Comparison of ENCODE assay signal across 8 mouse cellular contexts in genomic region chr4:153975292-153975662, GRCm38 (mm10). TPM values are rescaled to one million over a fixed set of nuclear protein-coding genes. Genes with fewer than 3 reads are reported as not detected.
DNase-seq lines count a peak whose midpoint lies in the region; ATAC-seq lines count a peak whose summit lies in the region.

No protein-coding gene starts in this region.

- H3K27ac ChIP-seq in kidney, embryonic 15.5 days = peak overlapping the region; percentile 39; the same call in 1 of the 2 replicates
- H3K27ac ChIP-seq in hindbrain, embryonic 11.5 days (ENCODE audit: low read depth, low read length) = peak overlapping the region; percentile 76

- peaks cover 23% of the 10 kb centered on the region for H3K4me1 ChIP-seq in kidney, embryonic 15.5 days
- no peaks in the 10 kb centered on the region; the same call in 1 of the 2 replicates for H3K4me1 ChIP-seq in hindbrain, embryonic 11.5 days (replicated peaks; ENCODE audit: control insufficient read depth, insufficient read depth, low read length)
- H3K4me1 ChIP-seq in megakaryocyte, embryonic 14.5 days = peaks cover 54% of the 10 kb centered on the region

- peak; percentile 76 for ATAC-seq in kidney, embryonic 15.5 days (replicated peaks; ENCODE audit: low FRiP score)
- peak; percentile 30 for ATAC-seq in activated CD4-positive, CD25-positive, alpha-beta regulatory T cell, adult 4 months
- peak; percentile 80 for ATAC-seq in hindbrain, embryonic 11.5 days (ENCODE audit: low FRiP score)

- DNase-seq in kidney, postnatal 10 days = no peak
- no peak for DNase-seq in hindbrain, embryonic 11.5 days (ENCODE audit: low spot score)
- DNase-seq in gastrocnemius, postnatal 25 days = no peak
- no peak for DNase-seq in urinary bladder, adult 2 months (ENCODE audit: low spot score)
- no peak for DNase-seq in thymus, postnatal 25 days

- peak overlapping the region; percentile 78 for H3K4me3 ChIP-seq in kidney, embryonic 15.5 days (replicated peaks)
- H3K4me3 ChIP-seq in hindbrain, embryonic 11.5 days (ENCODE audit: low read depth, low read length) = peak overlapping the region; percentile 90
- peak overlapping the region; percentile 100 for H3K4me3 ChIP-seq in megakaryocyte, embryonic 14.5 days (replicated peaks)

- peaks cover 34% of the 10 kb centered on the region for H3K36me3 ChIP-seq in kidney, embryonic 15.5 days
- no peaks in the 10 kb centered on the region for H3K36me3 ChIP-seq in hindbrain, embryonic 11.5 days (ENCODE audit: control insufficient read depth, insufficient read depth, low read length)
- H3K36me3 ChIP-seq in megakaryocyte, embryonic 14.5 days (replicated peaks; ENCODE audit: low read length) = peaks cover 49% of the 10 kb centered on the region

- H3K4me2 ChIP-seq in kidney, embryonic 15.5 days = peak overlapping the region; percentile 95
- peak overlapping the region; percentile 59 for H3K4me2 ChIP-seq in hindbrain, embryonic 11.5 days (replicated peaks; ENCODE audit: low read depth, low read length)

- WGBS in kidney, embryonic 15.5 days = under 1% methylated on average over 33 of the region's 33 CpGs
- under 1% methylated on average over 33 of the region's 33 CpGs for WGBS in hindbrain, embryonic 11.5 days

- H3K27me3 ChIP-seq in kidney, embryonic 15.5 days = no peaks in the 10 kb centered on the region
- no peaks in the 10 kb centered on the region for H3K27me3 ChIP-seq in hindbrain, embryonic 11.5 days (ENCODE audit: control insufficient read depth, insufficient read depth, low read length)
- H3K27me3 ChIP-seq in megakaryocyte, embryonic 14.5 days (replicated peaks) = no peaks in the 10 kb centered on the region

- peak overlapping the region; percentile 81 for H3K9ac ChIP-seq in kidney, embryonic 15.5 days
- peak overlapping the region; percentile 90 for H3K9ac ChIP-seq in hindbrain, embryonic 11.5 days (ENCODE audit: low read depth, low read length)

- no peaks in the 10 kb centered on the region for H3K9me3 ChIP-seq in kidney, embryonic 15.5 days (replicated peaks)
- H3K9me3 ChIP-seq in hindbrain, embryonic 11.5 days (ENCODE audit: control insufficient read depth, low read length) = no peaks in the 10 kb centered on the region
- H3K9me3 ChIP-seq in megakaryocyte, embryonic 14.5 days = no peaks in the 10 kb centered on the region

RNA-seq across cellular contexts. Expression of gene Cep104, which starts 0.3 kb away (rescaled TPM):
- polyA plus RNA-seq in kidney, embryonic 15.5 days (2015; fragmentation: Nextera tagmentation; extraction: Ambion mirVana) = 15.8 and 16.7 TPM in 2 replicates
- polyA plus RNA-seq in activated CD4-positive, CD25-positive, alpha-beta regulatory T cell, adult 4 months (2017; shearing (Covaris generic)) = 1 to 10 TPM; 2.7 to 3.8 TPM
- 16.8 and 19.7 TPM in 2 replicates for polyA plus RNA-seq in hindbrain, embryonic 11.5 days (2014; fragmentation: Nextera tagmentation; extraction: Ambion mirVana)
- polyA plus RNA-seq in megakaryocyte, embryonic 14.5 days (2012; ENCODE audit: insufficient read depth, low replicate concordance) = 3.8 and 7.3 TPM in 2 replicates
- 10 to 100 TPM; 20.0 to 21.9 TPM for total RNA-seq in gastrocnemius, postnatal 25 days (2021)
- 9.9 and 14.0 TPM in 2 replicates for polyA plus RNA-seq in urinary bladder, adult 2 months (2012; rRNA removed)

RNA-seq across cellular contexts. Expression of gene Dffb, which starts 0.4 kb away (rescaled TPM):
- 12.6 and 13.8 TPM in 2 replicates for polyA plus RNA-seq in kidney, embryonic 15.5 days (2015; fragmentation: Nextera tagmentation; extraction: Ambion mirVana)
- 10 to 100 TPM in 1 of 2 experiments, 1 to 10 TPM in 1; 9.5 to 16.9 TPM for polyA plus RNA-seq in activated CD4-positive, CD25-positive, alpha-beta regulatory T cell, adult 4 months (2017; shearing (Covaris generic))
- polyA plus RNA-seq in hindbrain, embryonic 11.5 days (2014; fragmentation: Nextera tagmentation; extraction: Ambion mirVana) = 10.7 and 11.4 TPM in 2 replicates
- 2.5 and 5.4 TPM in 2 replicates for polyA plus RNA-seq in megakaryocyte, embryonic 14.5 days (2012; ENCODE audit: insufficient read depth, low replicate concordance)
- 1 to 10 TPM; 2.2 to 2.7 TPM for total RNA-seq in gastrocnemius, postnatal 25 days (2021)
- 10.5 and 14.1 TPM in 2 replicates for polyA plus RNA-seq in urinary bladder, adult 2 months (2012; rRNA removed)

RNA-seq across cellular contexts. Expression of gene A430005L14Rik, which starts 18.2 kb away (rescaled TPM):
- 88.3 and 98.0 TPM in 2 replicates for polyA plus RNA-seq in kidney, embryonic 15.5 days (2015; fragmentation: Nextera tagmentation; extraction: Ambion mirVana)
- 100 to 1,000 TPM in 1 of 2 experiments, 10 to 100 TPM in 1; 89.3 to 113 TPM for polyA plus RNA-seq in activated CD4-positive, CD25-positive, alpha-beta regulatory T cell, adult 4 months (2017; shearing (Covaris generic))
- polyA plus RNA-seq in hindbrain, embryonic 11.5 days (2014; fragmentation: Nextera tagmentation; extraction: Ambion mirVana) = 112 and 115 TPM in 2 replicates
- 79.5 and 127 TPM in 2 replicates for polyA plus RNA-seq in megakaryocyte, embryonic 14.5 days (2012; ENCODE audit: insufficient read depth, low replicate concordance)
- 10 to 100 TPM; 13.6 to 14.7 TPM for total RNA-seq in gastrocnemius, postnatal 25 days (2021)
- polyA plus RNA-seq in urinary bladder, adult 2 months (2012; rRNA removed) = 31.4 and 40.4 TPM in 2 replicates

RNA-seq across cellular contexts. Expression of gene Lrrc47, which starts 36.3 kb away (rescaled TPM):
- polyA plus RNA-seq in kidney, embryonic 15.5 days (2015; fragmentation: Nextera tagmentation; extraction: Ambion mirVana) = 21.9 and 23.0 TPM in 2 replicates
- polyA plus RNA-seq in activated CD4-positive, CD25-positive, alpha-beta regulatory T cell, adult 4 months (2017; shearing (Covaris generic)) = 1 to 10 TPM; 4.7 to 5.2 TPM
- 11.8 and 14.2 TPM in 2 replicates for polyA plus RNA-seq in hindbrain, embryonic 11.5 days (2014; fragmentation: Nextera tagmentation; extraction: Ambion mirVana)
- polyA plus RNA-seq in megakaryocyte, embryonic 14.5 days (2012; ENCODE audit: insufficient read depth, low replicate concordance) = 84.5 and 98.9 TPM in 2 replicates
- total RNA-seq in gastrocnemius, postnatal 25 days (2021) = 10 to 100 TPM; 19.6 to 21.4 TPM
- 26.7 and 28.7 TPM in 2 replicates for polyA plus RNA-seq in urinary bladder, adult 2 months (2012; rRNA removed)

RNA-seq across cellular contexts. Expression of gene Smim1, which starts 50.8 kb away (rescaled TPM):
- polyA plus RNA-seq in kidney, embryonic 15.5 days (2015; fragmentation: Nextera tagmentation; extraction: Ambion mirVana) = 51.8 and 61.1 TPM in 2 replicates
- polyA plus RNA-seq in activated CD4-positive, CD25-positive, alpha-beta regulatory T cell, adult 4 months (2017; shearing (Covaris generic)) = 1 to 10 TPM in 1 of 2 experiments, not detected in 1; 1.0 TPM
- 9.7 and 9.8 TPM in 2 replicates for polyA plus RNA-seq in hindbrain, embryonic 11.5 days (2014; fragmentation: Nextera tagmentation; extraction: Ambion mirVana)
- polyA plus RNA-seq in megakaryocyte, embryonic 14.5 days (2012; ENCODE audit: insufficient read depth, low replicate concordance) = 92.3 and 104 TPM in 2 replicates
- 1 to 10 TPM; 2.2 to 3.4 TPM for total RNA-seq in gastrocnemius, postnatal 25 days (2021)
- 46.9 and 48.1 TPM in 2 replicates for polyA plus RNA-seq in urinary bladder, adult 2 months (2012; rRNA removed)

Comparison
In these comparisons a context has a peak if more than half of its experiments do, and no peak if none do; other contexts are left out.
1. ATAC-seq: peak in every context shown above with its lines; median percentile 80 in hindbrain, embryonic 11.5 days; 76 in kidney, embryonic 15.5 days; 30 in activated CD4-positive, CD25-positive, alpha-beta regulatory T cell, adult 4 months.